Mouse (Mus musculus) gastrocnemius, postnatal 14 days (tissue): ENCODE data around the gene Stk40. TPM values are rescaled to one million over a fixed set of nuclear protein-coding genes. Genes with fewer than 3 reads are reported as not detected.

Experiments used
- DNase-seq: peaks from one replicate; pipeline ENCODE4 v3.0.0; 2021; ENCODE audit warnings: mixed read lengths
- intact Hi-C: fragments of 180-260 bp; cut with DNase I; formaldehyde crosslinking; loops from one replicate; pipeline ENCODE4 v1.15.1; 2025; ENCODE audit warnings: low total_unique reads
- long read RNA-seq, 2 experiments: library from polyadenylated mRNA; stranded (forward); transcript quantifications; one replicate each; pipeline ENCODE4 v2.0.0; 2021
- total RNA-seq, 2 experiments: library from RNA; stranded (reverse); gene quantifications; 2 replicates each; pipeline ENCODE4 v1.2.3; 2021

Stk40 gene
- 10 to 100 TPM; 25.1 to 41.9 TPM for total RNA-seq
- long read RNA-seq, experiment 1, transcript Stk40-201 (11 exons, 3,492 nt), result major isoform, 15 of 22 reads
- long read RNA-seq, experiment 1, partial matches to known transcripts, result 1 of 22 reads
- long read RNA-seq, experiment 1, other reads (novel, unspliced or antisense), result 6 of 22 reads
- long read RNA-seq, experiment 2, transcript Stk40-201 (11 exons, 3,492 nt), result major isoform, 29 of 34 reads
- long read RNA-seq, experiment 2, partial matches to known transcripts, result 3 of 34 reads
- long read RNA-seq, experiment 2, other reads (novel, unspliced or antisense), result 2 of 34 reads

DNA sequence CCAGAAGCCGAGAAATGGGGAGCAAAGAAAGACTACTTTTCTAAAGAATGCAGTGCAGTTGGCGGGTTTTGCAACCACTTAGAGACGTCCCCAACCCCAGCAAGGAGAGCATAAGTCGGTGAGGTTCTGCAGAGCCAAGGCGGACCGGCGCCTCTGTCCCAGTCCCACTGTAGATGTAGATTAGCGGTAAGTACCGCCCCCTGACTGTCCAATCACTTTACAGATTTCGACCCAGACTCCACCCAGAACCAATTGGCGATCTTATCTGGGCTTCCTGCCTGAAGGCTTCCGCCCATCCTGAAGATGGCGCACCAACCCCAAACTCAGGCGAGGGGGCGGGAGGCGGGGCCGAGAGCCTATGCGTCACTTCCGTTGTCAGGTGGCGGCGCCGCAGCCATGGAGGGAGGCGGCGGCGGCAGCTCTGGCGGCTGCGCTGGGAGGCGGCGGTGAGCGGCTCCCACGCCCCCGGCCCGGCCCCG is at the start of gene Stk40:
Stk40 (plus strand) TSS at position 368 of the 479 bp plus-strand sequence.
- intact Hi-C loops, result no loop called here
- peak; percentile 96 for DNase-seq

DNA sequence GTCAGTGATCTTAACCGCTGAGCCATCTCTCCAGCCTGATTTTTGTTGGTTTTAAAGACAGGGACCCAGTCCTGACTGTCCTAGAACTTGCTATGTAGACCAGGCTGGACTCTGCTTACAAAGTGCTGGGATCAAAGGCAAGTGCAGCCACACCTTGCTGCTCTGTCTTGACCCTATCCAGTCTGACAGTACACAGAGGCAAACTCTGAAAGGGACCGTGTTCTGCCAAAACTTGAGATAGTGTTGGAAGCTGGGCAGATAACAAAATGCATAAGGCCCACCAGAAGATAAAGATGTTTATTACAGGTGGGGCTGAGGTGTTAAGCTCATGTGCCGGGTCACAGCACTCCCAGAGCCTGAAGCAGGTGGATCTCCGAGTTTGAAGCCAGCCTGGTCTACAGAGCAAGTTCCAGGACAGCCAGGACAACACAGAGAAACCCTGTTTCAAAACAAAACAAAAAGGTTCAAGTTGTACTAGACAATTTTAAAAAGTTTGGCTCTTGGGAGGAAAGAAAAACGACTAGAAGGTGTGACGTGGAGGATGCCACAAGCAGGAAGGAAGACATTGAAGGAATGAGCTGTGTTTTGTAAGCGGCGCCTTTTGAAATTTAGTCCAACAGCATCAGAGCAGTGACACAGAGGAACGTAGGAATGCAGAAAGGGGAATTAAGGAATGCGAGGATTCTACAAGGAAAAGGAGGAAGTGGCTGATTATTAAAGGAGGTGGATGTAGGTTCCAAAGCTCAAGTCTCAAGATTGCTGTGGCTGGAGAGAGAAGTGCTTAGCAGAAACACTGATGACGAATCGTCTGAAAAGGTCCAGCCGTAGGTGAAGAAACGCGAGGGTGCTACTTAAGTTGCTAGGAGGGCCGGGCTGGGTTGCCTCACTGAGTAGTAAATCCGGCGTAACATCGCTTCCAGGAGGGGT is 46.3 kb upstream of the Stk40 start:
- intact Hi-C loops, result no loop called here
- no peak for DNase-seq

DNA sequence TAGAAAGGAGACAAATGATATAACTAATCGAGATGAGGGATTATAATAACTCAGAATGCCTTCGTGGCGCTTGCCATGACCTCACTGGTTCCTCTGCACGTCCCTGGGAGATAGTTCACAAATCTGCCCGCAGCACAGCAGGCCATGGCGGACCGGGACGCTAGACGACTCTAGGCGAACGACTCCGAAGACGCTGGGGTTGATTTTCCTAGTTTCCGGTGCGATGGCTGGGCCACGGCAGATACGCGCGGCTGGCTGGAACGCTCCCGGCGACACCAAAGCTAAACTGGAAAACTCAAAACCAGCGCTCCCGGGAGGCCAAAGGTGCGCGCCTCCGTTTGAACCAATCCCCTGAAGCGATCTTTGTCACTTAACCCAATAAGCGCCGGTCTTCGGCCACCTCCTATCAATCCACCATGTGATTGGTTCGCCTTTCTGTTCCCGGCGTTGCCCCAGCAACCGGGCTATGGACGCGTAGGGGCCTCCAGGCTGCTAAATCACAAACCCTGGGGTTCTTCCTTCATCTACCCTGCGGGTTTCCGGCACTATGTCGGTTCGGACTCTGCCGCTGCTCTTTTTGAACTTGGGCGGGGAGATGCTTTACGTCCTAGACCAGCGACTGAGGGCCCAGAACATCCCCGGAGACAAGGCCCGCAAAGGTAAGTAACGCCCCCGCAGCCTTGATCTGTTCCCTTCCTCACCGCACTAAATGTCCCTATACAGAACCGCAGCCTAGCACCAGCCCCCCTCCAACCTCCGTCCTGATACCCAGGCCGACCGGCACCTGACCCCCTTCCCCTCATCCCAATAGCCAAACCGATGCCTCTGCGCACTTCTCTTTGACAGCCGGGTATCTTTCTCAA is 45.4 kb upstream of the Stk40 start, which contains the start of gene Oscp1:
Oscp1 (plus strand) TSS at position 432 of the 863 bp plus-strand sequence.
- intact Hi-C loops, result no loop called here
- DNase-seq, result peak; percentile 89

DNA sequence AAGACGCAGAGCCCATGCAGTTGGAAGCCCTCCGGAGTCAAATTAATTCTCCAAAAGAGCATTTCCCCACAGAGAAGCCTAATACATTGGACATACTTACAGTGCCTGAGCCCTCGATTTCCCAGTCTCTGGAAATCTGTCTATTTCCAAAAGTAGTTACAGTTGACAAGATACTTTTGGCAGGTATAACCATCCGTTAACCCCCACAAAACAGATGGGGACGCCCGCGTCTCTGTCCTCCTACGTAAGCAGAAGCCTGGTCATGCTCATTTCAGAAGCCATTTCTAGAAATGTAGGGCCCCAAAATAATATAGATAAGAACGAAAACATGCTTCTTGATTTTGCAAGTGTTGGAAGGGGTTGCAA is 44.8 kb upstream of the Stk40 start:
- no peak for DNase-seq
- intact Hi-C loops, result no loop called here

DNA sequence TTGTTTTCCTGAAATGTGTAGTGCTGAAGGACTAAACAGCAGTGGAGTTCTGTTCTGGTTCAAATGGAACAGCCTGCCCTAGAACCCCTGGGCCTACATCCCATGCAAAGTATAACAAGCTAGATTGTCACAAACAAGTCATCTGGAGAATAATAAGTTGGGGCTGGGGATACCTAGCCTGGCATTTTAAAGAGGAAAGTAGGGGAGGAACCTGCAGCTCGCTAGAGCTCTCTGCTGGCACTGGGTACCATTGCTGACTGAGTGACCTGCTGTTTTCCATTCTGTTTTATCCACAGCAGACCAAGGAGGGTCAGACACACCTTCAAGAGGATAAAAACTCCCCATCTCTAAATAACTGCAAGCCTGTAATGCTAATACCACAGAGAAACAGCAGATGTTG is 40.9 kb upstream of the Stk40 start:
- intact Hi-C loops, result no loop called here
- no peak for DNase-seq

DNA sequence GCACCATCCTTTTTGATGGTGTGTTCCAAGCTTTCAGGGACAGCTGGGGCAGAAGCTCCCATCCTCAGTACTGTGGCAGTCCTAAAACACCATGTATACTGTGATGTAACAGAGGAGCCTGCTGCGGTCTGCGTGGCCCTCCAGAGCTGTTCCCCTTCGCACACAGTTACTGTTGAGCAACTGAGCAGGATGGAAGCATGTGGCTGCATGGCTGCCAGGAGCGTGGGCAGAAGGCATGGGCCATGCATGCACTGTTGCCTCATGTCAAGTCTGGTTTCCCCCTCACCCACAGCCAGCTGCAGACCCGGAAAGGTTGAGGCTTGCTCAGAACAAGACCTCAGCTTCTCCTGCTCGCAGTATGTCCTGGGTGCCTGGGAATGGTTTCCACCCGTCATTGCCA is 38.5 kb upstream of the Stk40 start:
- intact Hi-C loops, result no loop called here
- DNase-seq, result no peak

DNA sequence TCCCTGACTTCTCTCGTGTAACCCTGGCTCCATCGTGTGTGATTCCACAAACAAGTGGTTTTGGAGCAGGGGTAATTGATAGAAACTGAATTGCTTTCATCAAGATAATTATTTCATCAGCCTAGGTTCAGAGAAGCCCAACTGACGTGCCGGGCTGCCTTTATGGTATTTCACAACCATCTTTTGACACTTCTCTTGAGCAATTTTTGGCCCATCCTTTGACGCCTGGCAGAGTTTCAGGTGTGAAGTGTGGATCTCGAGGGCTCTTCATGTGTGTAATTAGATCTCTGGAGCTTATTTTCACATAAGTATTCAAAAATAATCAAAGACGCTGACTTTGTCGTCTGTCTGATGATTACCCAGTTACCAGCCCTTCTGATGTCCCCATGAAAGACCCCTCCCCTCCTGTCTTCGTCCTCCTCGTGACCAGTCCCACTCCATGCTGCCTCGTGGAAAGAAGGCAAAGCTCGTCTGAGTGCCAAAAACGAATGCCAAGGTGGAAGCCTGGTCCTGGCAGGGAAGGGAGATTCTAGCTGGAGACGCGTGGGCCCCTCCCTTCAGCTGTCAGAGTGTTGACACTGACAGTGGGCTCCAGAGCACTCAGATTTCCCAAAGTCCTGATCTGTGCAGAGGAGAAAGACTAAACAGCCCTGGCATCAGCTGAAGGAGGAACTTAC is 36.2 kb upstream of the Stk40 start:
- DNase-seq, result peak; percentile 26

DNA sequence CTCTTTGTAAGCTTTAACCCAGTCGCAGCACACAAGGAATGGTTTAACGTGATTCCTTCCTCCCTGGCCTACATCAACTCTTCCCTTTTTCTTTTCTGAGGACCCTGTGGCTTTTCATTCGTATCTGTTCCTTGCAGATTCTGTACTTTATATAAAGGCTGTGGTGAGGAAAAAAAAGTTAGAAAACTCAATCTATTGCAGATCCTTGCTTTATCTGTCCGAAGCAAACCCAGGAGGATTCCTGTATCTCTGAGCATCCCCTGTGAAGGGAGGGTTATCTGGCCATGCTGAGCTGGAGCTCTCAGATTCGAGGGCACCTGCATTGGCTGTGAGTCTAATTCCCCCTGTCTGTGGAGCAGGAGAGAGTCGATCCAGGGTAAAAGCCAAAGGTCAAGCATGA is 34.9 kb upstream of the Stk40 start:
- DNase-seq, result no peak
- intact Hi-C loops, result no loop called here

More for the DNA sequence above, 36.2 kb upstream of the Stk40 start:
- intact Hi-C loops, result no loop called here

DNA sequence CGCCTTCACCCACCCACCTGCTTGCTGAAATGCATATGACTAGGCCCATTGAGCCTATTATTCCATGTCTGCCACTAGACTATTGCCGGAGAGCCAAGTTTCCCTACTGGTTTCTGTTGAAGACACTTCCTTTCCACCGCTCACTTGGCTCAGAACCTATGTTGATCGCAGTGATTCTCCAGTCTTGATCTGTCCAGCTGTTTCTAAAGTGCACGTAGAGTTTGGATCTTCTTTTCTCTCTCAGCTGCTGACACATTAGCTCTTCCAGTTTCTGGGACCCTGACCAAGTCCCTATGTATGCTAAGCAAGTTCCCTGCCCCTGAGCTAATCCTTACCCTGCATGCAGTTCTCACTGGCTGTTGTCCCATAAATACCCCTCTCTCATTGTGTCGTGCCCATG is 25.9 kb upstream of the Stk40 start:
- intact Hi-C loops, result no loop called here
- no peak for DNase-seq

DNA sequence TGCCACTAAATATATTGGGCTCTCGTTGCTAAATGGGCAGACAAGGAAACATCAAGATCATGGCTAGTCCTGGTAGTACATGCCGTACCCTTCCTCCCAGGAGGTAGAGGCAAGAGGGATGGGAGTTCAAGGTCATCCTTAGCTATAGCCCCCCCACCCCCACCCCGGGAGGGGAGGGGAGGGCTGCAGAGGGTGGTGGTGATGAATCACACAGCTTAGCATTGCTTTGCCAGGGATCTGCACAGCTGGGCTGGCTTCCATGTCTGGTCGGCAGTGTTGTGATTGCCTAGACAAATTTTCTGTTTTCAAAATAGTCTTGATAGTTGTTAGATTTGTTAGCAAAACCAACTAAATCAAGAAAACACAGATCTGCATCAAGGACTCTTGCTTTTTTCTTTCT is 24.5 kb upstream of the Stk40 start:
- intact Hi-C loops, result no loop called here
- DNase-seq, result peak; percentile 44

DNA sequence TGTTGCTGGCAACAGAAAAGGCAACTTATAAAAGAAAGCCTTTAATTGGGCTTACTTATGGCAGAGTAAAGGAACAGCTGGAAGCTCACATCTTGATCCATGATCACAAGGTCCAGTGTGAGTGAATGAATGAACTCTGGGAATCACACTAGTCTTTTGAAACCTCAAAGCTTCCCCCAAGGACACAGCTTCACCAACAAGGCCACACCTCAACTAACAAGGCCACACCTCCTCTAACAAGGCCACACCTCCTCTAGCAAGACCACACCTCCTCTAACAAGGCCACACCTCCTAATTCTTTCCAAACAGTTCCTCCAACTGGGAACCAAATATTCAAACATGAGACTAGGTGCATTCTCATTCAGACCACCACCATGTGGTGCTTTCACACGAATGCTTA is 22.2 kb upstream of the Stk40 start:
- DNase-seq, result no peak
- intact Hi-C loops, result loop anchor here (5.0 kb wide), 1 partner anchor 36 kb away; no protein-coding TSS in a partner anchor

DNA sequence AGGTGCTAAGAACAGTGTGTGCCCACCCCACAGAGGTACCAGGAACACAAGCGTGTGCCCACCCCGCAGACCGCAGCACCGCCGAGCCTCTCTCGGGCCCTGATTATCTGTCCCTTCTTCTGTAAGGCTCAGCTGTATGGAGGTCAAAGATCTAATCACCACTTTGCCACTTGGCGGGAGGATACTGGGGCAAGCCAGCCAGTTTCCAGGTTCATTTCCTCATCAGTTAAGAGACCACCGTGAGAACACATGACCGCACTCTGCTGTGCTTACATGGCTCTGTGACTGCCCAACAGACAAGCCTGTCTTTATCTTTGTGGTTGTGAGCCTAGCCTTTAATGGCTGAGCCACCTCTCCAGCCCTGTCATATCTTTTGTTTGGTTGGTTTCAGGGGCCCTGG is 20.7 kb upstream of the Stk40 start:
- intact Hi-C loops, result loop anchor here (5.0 kb wide), 1 partner anchor 34 kb away; no protein-coding TSS in a partner anchor
- no peak for DNase-seq

DNA sequence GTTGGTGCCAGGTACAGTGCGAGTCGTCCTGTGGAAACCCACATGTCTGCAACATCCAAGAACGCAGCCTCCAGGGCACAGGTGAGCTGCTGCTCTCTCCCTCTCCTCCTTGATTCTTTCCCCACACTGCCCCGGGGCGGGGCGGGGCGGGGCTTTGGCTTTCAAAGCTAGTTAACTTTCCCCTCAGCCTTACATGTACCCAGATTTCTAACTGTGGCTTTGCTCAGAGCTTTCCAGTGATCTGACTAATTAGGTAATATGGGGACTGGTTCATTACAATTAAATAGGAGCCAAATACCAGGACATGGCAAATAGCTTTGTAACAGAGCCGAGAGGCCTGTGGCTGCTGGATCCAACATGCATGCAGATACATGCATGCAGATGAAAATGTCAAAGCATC is 19.4 kb upstream of the Stk40 start:
- no peak for DNase-seq
- intact Hi-C loops, result loop anchor here (5.0 kb wide), 1 partner anchor 33 kb away; no protein-coding TSS in a partner anchor

DNA sequence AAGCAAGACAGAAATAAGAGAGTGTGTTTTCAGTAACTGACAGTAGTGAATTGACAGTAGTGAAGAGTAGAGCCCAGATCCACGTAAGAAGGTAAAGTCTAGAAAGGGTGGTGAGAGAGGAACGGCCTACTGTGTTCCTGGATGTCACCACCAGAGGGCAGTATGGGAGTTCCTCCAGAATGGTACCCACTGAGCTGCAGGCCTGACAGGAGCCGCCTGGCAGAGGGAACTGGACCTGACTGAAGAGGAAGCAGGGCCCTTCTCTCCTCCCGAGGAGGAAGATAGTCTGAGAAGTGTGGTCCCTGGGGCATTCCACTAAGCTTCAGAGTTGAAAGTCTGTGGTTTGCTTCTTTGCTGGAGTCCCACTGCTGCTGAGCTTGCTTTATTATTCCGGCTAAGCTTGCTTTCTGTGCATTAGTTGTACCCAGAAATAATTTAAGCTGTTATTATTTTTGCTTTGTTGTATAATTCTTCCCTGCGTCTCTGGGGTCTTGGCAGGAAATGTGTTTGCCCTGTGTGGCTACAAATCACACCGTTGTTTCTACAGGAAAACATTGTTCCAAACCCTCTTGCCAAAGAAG is 17.7 kb upstream of the Stk40 start:
- DNase-seq, result peak; percentile 85

DNA sequence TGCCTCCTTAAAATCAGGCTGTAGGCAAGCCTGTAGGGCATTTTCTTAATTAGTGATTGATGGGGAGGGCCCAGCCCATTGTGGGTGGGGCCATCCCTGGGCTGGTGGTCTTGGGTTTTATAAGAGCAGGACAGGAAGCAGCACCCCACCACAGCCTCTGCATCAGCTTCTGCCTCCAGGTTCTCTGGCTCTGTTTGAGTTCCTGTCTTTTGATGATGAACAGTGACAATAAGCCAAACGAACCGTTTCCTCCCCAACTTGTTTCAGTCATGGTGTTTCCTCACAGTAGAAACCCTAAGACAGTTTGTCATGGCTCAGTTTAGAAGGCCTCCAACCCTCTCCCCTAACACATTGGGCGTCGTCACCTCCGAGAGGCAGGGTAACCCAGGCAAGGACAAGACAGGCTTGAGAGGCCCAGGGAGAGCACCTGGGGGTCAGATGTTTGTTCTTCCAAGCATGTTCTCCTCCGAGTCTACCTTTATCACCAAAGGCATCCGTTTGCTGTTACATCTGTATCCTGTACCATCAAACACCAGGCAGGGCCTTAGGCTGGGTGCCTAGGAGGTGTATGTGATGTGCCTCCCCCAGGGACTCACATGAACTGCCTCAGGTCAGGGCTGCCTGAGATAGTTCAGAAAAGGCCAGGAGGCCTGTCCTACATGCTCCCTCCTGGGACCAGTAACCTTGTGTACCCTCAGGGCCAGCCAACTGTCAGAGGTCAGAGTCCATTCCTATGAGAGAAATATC is 13.5 kb upstream of the Stk40 start:
- intact Hi-C loops, result no loop called here
- no peak for DNase-seq

More for the DNA sequence above, 17.7 kb upstream of the Stk40 start:
- intact Hi-C loops, result loop anchor here (5.0 kb wide), 1 partner anchor 71 kb away; no protein-coding TSS in a partner anchor

DNA sequence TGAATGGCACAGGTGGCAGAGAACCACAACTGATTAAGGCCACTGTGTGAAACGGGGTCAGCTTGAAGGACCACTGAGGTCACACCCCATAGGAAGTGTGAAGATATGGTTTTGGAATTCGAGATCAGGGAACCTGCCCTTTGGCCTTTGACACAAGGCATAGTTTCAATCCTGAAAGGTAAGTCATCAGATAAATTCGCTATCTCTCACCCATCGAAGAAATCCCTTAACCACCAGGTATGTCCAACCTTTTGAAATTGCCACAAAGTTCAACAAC is 13.0 kb upstream of the Stk40 start:
- intact Hi-C loops, result no loop called here
- DNase-seq, result no peak

DNA sequence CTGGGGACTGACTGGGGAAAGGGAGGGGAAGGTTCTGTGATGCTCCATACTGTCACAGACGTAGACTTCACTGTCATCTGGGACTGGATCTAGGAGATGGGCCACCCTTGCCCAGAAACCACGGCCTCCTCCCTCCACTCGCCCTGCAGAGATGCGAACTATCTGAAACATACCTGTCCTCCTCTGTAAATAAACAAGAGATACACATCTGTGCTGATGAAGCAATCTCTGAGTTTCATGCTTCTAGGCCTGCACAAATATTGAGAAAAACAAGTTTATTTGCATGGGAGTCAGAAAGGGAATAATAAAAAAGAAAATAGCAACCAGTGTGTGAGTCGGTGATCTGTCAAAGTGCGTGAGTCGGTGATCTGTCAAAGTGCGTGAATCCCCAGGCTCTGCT is 11.9 kb upstream of the Stk40 start:
- no peak for DNase-seq

More for the DNA sequence above, 11.9 kb upstream of the Stk40 start:
- intact Hi-C loops, result no loop called here
